Comparison of ENCODE assay signal across 13 mouse cellular contexts in the genomic region with DNA sequence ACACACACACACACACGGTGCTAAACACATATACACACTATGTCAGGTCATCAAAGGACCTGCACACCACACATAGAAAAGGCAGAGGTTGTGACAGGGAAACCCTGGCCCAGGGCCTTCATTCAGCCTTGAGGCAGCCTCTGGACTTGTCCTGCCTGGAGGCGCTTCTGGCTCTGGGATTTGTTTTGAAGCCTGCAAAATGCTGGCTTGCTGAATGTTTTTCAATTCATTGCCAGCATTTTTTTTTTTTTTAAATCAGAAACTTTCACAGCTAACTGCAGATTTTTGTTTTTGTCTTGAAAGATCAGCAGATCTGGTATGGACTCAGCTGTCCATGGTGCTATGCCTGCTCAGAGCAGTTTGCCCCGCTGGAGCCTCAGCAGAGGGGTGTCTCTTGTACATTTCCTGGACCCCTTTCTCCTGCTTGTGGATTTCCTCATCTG. TPM values are rescaled to one million over a fixed set of nuclear protein-coding genes. Genes with fewer than 3 reads are reported as not detected.
DNase-seq lines count a peak whose midpoint lies in the region; ATAC-seq and TF ChIP-seq lines count a peak whose summit lies in the region.
"Had no signal": no experiment of that assay in that cellular context is flagged by ENCODE, and none has a peak within 500 bp of the region (broad histone marks: within the 10 kb centered on the region; RNA-seq: fewer than 3 reads in every experiment).

No protein-coding gene starts in this region.

- peak overlapping the region; percentile 16; the same call in 1 of the 2 replicates for H3K27ac ChIP-seq in hindbrain, embryonic 10.5 days
- H3K27ac ChIP-seq in hindbrain, embryonic 13.5 days: no peak overlapping the region
- peak overlapping the region; percentile 80; the same call in 1 of the 2 replicates for H3K27ac ChIP-seq in cortical plate, adult 2 months (ENCODE audit: insufficient read depth, low read length)
- peak overlapping the region; percentile 32; the same call in 1 of the 2 replicates for H3K27ac ChIP-seq in lung, embryonic 16.5 days (ENCODE audit: low read length)
- H3K27ac ChIP-seq: liver, embryonic 12.5 days had no signal

- ATAC-seq in hindbrain, embryonic 13.5 days (ENCODE audit: low FRiP score): no peak
- peak; percentile 67 for ATAC-seq in lung, embryonic 16.5 days (ENCODE audit: low read depth)
- ATAC-seq in megakaryocyte-erythroid progenitor cell, adult 5-6 weeks (replicated peaks; ENCODE audit: low FRiP score, low TSS enrichment, poor library complexity, severe bottlenecking): no peak
- ATAC-seq: intestine, embryonic 16.5 days; liver, embryonic 12.5 days had no signal

- 0 out of 2 replicates have a peak, but pooled peaks cover 6% of the 10 kb centered on the region for H3K27me3 ChIP-seq in hindbrain, embryonic 10.5 days (ENCODE audit: insufficient read depth, poor library complexity, severe bottlenecking)
- no peaks in the 10 kb centered on the region for H3K27me3 ChIP-seq in hindbrain, embryonic 13.5 days
- H3K27me3 ChIP-seq in lung, embryonic 16.5 days (ENCODE audit: control insufficient read depth, insufficient read depth, low read depth, low read length): no peaks in the 10 kb centered on the region

- no peak for TF ChIP-seq POLR2A in cortical plate, adult 2 months (IDR thresholded peaks at IDR 0.05; ENCODE audit: extremely low read depth, insufficient read depth, low read length)

- DNase-seq in hindbrain, embryonic 10.5 days (ENCODE audit: low spot score): no peak
- DNase-seq in adipocyte (ENCODE audit: low spot score): peak; percentile 83
- DNase-seq in urinary bladder, postnatal 25 days (ENCODE audit: low spot score): no peak
- no peak for DNase-seq in right cerebral cortex, postnatal 25 days

- WGBS in hindbrain, embryonic 10.5 days: 85% methylated on average over 3 of the region's 3 CpGs
- 83% methylated on average over 3 of the region's 3 CpGs for WGBS in hindbrain, embryonic 13.5 days
- WGBS in lung, embryonic 16.5 days: 46% methylated on average over 3 of the region's 3 CpGs

- H3K9ac ChIP-seq in hindbrain, embryonic 13.5 days: no peak overlapping the region
- no peak overlapping the region for H3K9ac ChIP-seq in lung, embryonic 16.5 days (ENCODE audit: low read length)
- H3K9ac ChIP-seq: liver, embryonic 12.5 days had no signal

- H3K36me3 ChIP-seq in hindbrain, embryonic 10.5 days: no peaks in the 10 kb centered on the region
- H3K36me3 ChIP-seq in hindbrain, embryonic 13.5 days: no peaks in the 10 kb centered on the region
- H3K36me3 ChIP-seq in lung, embryonic 16.5 days (ENCODE audit: control insufficient read depth, insufficient read depth, low read length): no peaks in the 10 kb centered on the region
- H3K36me3 ChIP-seq: liver, embryonic 12.5 days had no signal

- no peak overlapping the region for H3K4me2 ChIP-seq in hindbrain, embryonic 13.5 days
- no peak overlapping the region for H3K4me2 ChIP-seq in lung, embryonic 16.5 days (ENCODE audit: low read depth, low read length)
- H3K4me2 ChIP-seq: liver, embryonic 12.5 days had no signal

- no peaks in the 10 kb centered on the region for H3K9me3 ChIP-seq in hindbrain, embryonic 10.5 days
- no peaks in the 10 kb centered on the region for H3K9me3 ChIP-seq in hindbrain, embryonic 13.5 days
- H3K9me3 ChIP-seq in lung, embryonic 16.5 days (ENCODE audit: control insufficient read depth, low read length): no peaks in the 10 kb centered on the region
- H3K9me3 ChIP-seq: liver, embryonic 12.5 days had no signal

- no peak for TF ChIP-seq CTCF in cortical plate, adult 2 months (IDR thresholded peaks at IDR 0.05; ENCODE audit: extremely low read depth, insufficient read depth, low read length)

- no peak overlapping the region for H3K4me3 ChIP-seq in hindbrain, embryonic 10.5 days
- H3K4me3 ChIP-seq in hindbrain, embryonic 13.5 days: no peak overlapping the region
- no peak overlapping the region for H3K4me3 ChIP-seq in cortical plate, adult 2 months (ENCODE audit: insufficient read depth, low read length)
- H3K4me3 ChIP-seq in lung, embryonic 16.5 days (ENCODE audit: low read length): no peak overlapping the region
- H3K4me3 ChIP-seq: liver, embryonic 12.5 days; myocyte had no signal

- peaks cover 20% of the 10 kb centered on the region for H3K4me1 ChIP-seq in hindbrain, embryonic 10.5 days (replicated peaks)
- peaks cover 13% of the 10 kb centered on the region; the same call in 1 of the 2 replicates for H3K4me1 ChIP-seq in hindbrain, embryonic 13.5 days (replicated peaks)
- H3K4me1 ChIP-seq in cortical plate, adult 2 months (ENCODE audit: control insufficient read depth, insufficient read depth, low read length): peaks cover 1% of the 10 kb centered on the region; the same call in 1 of the 2 replicates
- peaks cover 15% of the 10 kb centered on the region for H3K4me1 ChIP-seq in lung, embryonic 16.5 days (replicated peaks; ENCODE audit: control insufficient read depth, insufficient read depth, low read length)
- H3K4me1 ChIP-seq: liver, embryonic 12.5 days had no signal

RNA-seq across cellular contexts. Expression of gene Slco2b1, which starts 11.4 kb away (rescaled TPM):
- 2.3 and 3.5 TPM in 2 replicates for polyA plus RNA-seq in hindbrain, embryonic 10.5 days (2016; fragmentation: Nextera tagmentation; extraction: Ambion mirVana)
- polyA plus RNA-seq in hindbrain, embryonic 13.5 days (2015; fragmentation: Nextera tagmentation; extraction: Ambion mirVana): 5.8 TPM in 2 replicates
- 17.4 and 18.0 TPM in 2 replicates for polyA plus RNA-seq in cortical plate, adult 2 months (2012; rRNA removed)
- 4.0 and 4.4 TPM in 2 replicates for polyA plus RNA-seq in lung, embryonic 16.5 days (2015; fragmentation: Nextera tagmentation; extraction: Ambion mirVana)
- 0.64 TPM in 1 of 2 replicates, not detected in the other for total RNA-seq in megakaryocyte-erythroid progenitor cell, adult 5-6 weeks (2014; fragmentation: Nextera tagmentation)
- 0.11 TPM in 1 of 2 replicates, not detected in the other for total RNA-seq in megakaryocyte-erythroid progenitor cell, adult 5-6 weeks (2017)

RNA-seq across cellular contexts. Expression of gene Olfr520, which starts 30.3 kb away (rescaled TPM):
- polyA plus RNA-seq in hindbrain, embryonic 10.5 days (2016; fragmentation: Nextera tagmentation; extraction: Ambion mirVana): not detected in 2 replicates
- not detected in 2 replicates for polyA plus RNA-seq in hindbrain, embryonic 13.5 days (2015; fragmentation: Nextera tagmentation; extraction: Ambion mirVana)
- 0.19 TPM in 1 of 2 replicates, not detected in the other for polyA plus RNA-seq in cortical plate, adult 2 months (2012; rRNA removed)
- not detected in 2 replicates for polyA plus RNA-seq in lung, embryonic 16.5 days (2015; fragmentation: Nextera tagmentation; extraction: Ambion mirVana)
- total RNA-seq in megakaryocyte-erythroid progenitor cell, adult 5-6 weeks (2014; fragmentation: Nextera tagmentation): not detected in 2 replicates
- not detected in 2 replicates for total RNA-seq in megakaryocyte-erythroid progenitor cell, adult 5-6 weeks (2017)
- total RNA-seq: ES-E14 had no signal
- polyA plus RNA-seq: intestine, embryonic 16.5 days; liver, embryonic 12.5 days; myocyte; stomach, embryonic 14.5 days had no signal
